Mouse (Mus musculus): ENCODE results near the gene Prickle1.

The Prickle1 gene

DNA sequence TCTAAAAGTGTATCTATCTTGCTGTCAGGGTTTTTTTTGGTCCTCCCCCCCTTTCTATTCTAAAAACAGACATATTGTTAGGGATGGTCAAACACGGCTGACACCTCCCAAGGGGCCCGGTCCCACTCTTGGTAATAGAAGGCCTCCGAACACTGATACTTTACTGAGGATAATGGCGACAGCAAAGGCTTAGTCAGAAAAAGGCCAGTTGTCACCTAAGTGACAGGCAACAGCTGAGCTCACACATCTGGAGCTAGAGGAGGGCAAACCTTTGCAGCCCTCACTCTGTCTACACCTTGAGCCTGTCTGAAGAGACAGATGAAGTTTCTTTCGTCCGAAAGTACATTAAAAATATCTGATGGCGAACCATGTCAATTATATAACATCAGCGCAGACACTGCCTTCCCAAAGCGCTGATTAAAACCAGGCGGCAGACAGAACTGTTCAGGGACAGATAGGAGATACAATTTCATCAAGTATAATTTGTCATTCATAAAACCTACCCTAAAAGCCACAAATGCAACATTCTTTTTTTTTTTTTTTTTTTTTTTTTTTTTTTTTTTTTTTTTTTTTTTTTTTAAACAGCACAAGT, 1.3 kb downstream of the Prickle1 start:
- peak; percentile 63 for DNase-seq

DNA sequence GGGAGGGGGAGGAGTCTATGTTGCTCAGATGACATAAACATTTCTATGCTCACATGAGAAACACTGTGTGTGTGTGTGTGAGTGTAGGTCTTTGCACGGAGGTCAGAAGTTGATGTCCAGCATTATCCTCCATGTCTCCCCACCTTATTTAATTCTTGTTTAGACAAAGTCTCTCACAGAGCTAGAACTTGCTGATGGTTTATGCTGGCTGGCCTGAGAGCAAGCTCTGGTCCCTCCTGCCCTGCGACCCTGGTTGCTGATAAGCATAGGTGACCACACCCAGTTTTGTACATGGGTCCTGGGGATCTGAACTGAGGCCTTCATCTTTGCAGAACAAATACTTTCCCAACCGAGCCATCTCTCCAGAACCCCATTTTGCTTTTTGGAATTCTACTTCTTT, 3.1 kb downstream of the Prickle1 start:
- DNase-seq, result no peak

DNA sequence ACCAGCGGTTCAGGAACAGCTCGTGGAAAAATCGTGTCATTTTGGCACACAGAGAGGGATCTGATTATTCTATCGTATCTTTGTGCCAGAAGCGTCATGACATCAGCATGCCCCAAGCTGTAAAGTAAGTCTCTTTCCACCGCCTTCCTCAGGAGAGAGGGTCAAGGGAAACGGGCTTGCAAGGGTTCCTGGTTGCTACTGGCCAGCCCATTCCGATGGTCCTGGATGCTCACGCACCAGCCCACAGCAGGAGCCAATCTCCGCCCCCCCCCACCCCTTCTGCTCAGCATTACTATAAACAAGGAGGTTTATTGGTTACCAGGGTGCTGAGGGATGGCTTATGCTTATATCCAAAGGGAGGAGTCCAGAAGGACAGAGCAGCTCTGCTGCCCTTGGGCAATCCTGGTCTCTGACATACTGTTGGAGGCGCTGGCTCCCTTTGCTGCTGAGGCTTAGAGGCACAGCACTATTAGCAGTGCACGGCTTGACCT, 3.8 kb downstream of the Prickle1 start:
- DNase-seq, result peak; percentile 80

DNA sequence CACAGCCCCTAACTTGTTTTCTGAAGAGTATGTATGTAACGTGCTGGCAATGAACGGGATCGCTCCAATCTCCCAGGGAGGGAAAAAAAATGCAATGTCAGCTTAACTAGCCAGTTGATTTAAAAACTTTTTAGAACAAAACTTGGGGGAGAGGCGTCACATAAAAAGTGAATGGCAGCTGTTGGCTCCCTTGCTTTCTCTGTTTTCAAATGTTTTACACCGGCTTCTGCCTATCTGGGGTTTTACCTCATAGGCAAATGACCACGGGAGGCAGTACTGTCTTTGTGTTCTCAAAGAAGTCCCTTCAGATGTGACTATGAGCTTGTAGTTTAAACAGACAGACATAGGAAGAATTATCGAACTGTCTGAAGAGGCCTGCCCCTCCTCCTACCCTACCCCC, 4.3 kb downstream of the Prickle1 start:
- DNase-seq, result peak; percentile 47

DNA sequence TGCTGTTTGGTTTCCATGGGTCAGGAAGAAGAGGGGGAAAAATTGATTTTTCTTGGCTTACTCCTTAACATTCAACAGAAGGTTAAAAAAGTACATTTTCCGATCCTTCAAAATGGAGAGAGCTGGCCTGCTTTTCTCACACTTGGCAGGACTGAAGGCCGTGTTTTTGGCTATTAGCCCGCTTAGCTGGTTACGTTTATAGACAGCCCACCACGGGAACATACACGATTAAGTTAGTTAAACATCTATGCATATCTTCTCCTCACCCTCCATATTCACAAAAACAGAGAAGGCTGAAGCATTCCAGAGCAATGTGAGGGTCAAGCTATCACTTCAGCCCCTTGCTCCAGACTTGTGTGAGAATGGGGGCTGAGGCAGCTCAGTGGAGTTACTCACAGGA, 7.3 kb downstream of the Prickle1 start:
- DNase-seq, result no peak

DNA sequence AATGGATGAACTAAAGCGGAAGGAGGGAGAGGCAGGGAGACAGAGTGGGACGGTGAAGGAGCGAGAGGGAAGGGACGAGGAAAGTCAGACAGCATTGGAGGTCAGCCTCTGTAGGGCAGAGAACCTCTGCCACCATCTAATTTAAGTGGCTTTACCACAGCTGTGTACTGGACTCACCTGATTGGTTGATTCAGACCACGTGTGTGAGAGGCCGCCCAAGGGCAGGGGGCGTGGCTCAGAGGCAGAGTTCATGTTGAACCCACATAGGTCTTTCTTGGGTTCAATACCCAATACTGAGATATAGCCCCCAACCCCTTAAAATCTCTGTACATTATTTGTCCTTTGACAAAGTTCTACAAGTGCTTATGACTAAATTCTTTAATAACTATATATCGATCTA, 8.0 kb downstream of the Prickle1 start:
- DNase-seq, result no peak

DNA sequence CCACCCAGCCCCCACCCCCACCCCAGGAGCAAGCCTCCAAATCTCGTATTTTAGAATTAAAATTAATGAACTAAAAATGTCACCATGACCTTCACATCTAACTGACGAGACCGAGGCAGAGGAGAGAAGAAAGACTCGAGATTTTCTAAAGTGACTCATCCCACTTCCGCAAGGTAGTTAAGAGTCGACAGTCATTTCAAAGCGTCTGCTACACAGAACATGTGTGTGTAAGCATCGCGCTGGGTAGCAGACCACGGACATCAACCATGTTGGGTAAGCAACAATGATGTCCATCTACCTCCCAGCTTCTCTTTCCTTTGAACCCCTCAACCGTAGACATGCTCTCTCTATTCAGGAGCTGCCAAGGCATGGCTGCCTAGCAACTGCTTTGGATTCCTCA, 12.6 kb downstream of the Prickle1 start:
- DNase-seq, result no peak

DNA sequence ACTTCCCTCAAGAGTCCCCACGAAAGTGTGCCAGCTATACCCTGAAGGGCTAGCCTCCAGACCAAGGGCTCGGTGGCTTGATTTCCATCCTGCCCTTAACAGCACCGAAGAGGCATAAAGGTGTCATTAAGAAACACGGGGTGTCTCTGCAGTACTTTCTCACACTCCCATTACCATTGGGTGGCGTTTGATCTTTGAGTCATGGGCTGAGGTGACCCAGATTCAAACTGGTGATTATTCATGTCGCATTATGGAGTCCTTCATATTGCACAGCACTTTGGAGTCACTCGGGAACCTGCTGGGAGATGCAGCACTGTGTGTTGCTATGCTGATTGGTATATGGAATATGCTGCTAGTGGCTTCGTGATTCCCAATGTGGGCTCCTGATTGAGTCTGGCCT, 14.0 kb downstream of the Prickle1 start:
- no peak for DNase-seq

DNA sequence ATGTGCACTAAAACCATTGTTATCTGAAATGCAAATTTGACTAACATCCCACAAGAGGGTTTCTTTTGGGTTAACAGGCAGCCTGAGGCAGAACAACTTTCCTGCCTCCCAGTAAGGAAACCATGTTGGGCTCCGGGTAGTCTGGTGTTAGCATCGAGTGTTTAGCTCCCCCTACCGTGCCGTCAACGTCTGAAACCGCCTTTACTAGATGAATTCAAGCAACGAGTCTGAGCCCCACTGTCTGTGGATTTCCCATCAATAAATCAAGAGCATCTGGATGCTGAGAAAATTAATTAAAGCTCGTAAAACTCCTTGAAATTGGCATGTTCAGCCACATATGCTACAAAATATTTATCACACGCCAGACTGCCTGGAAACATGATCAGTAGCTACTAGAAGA, 15.8 kb downstream of the Prickle1 start:
- DNase-seq, result peak; percentile 41

DNA sequence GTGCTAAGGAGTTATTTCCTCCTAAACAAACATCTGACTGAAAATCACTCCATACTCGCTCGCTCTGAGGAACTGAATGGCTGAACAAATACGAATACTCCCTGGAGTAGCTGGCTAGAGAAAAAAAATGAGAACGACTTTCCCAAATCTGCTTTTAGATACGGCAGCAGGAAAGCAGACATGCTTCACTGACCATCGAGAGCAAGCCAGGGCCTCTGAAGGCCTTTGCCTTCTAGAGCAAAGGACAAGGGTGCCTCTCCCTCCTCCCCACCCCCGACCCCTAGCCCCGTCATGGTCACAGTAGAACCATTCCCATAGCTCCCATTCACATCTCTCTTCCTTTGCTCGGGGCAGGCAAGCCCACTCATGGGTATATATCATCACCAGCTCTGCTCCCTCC, 16.6 kb downstream of the Prickle1 start:
- DNase-seq, result no peak

DNA sequence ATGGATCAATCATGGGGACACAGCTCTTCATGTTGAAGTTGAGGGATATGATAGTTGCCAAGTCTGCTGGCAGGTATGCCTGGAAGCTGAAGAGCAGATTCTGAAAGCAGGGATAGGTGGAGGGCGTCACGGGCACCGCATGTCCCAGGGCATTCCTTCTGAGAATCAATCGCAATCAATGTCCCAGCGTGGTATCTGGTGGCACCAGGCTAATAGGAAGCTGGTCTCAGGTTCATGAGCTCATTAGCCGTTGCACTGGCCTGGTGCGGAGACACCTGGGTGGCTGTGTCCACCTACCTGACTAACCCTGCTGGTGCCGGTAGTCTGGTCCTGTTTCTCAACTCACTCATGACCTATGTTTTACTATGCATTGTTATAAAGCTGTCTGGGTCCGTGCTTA, 19.3 kb downstream of the Prickle1 start:
- no peak for DNase-seq

DNA sequence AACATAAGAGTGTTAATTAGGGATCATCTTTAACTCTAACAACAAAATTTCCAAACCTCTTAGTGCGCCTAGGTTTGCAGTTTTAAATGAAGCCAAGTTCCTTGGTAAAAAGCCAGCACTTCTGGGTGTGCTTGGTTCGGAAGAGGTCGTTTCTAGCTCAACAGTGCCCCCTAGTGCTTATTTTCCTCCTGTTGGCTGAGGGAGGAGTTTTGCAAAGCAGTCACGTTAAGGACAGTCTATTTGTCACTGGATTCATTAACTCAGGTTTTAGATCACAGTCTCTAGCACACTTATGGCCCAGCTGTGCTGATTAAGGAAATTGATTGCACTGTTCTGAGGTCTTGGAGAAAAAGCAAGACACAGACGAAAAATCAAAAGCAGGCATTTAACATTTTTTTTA, 19.8 kb downstream of the Prickle1 start:
- DNase-seq, result peak; percentile 88

DNA sequence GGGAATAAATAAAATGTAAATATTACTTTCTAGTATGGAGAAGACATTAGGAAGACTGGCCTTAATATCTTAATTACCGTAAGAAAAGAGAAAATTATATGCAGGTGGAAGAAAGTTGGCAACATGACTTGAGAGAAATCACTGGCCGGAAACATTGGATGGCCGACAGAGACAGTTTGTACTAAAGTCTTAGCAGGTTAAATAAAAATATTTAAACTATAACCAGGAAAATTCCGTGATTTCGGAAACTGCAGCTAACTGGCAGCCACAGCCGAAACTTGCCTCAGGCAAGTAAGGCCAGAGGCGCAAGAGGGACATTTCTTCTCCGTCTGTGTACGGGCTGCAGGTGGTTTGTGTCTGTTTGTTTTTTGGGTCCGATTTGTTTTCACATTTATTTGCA, 22.8 kb downstream of the Prickle1 start:
- DNase-seq, result no peak

DNA sequence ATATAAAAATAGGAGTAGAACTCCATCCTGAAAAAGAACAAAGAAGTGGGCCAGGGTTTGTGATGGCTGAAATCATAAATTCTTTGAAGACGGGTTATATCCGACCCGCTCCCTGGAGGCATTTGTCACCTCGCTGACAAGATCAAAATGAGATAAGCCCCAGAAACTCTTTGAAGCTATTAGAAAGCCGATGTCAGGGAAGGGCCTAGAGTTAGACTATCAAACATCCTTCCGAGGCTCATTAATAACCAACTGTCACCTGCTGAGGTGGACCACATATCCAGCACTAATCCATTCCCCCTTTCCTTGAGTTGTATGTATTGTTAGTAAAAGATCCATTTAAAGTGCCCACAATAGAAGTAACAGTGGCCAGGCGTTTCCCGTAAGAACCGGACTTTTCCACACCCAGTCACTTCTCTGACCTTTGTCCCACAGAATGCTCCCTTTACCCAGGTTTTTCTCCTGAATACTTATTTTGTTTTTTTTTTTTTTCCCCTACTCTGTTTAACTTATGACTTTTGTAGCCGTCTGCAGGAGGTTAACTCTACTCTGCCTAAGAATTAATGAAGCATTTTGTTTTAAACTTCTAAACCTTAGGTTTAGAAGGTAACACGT, 24.7 kb downstream of the Prickle1 start:
- no peak for DNase-seq

DNA sequence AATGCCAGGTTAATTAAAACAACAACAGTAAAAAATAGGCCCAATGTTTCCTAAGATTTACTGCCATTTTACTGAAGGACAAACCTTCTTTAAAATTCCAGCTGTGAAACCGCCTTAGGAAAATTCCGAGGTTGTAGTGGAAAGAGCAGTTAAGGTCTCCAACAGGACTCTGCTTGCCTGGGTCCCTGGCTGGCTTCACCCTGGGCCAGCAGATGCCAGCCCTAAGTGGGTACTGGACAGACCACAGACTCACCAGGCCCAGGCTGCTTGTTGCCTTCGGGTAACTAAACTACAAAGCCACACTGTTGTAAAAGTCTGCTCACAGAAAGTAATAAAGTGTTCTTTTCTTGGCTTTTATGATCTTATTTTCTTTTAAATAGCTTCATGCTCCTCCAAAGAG, 26.8 kb downstream of the Prickle1 start:
- DNase-seq, result no peak

DNA sequence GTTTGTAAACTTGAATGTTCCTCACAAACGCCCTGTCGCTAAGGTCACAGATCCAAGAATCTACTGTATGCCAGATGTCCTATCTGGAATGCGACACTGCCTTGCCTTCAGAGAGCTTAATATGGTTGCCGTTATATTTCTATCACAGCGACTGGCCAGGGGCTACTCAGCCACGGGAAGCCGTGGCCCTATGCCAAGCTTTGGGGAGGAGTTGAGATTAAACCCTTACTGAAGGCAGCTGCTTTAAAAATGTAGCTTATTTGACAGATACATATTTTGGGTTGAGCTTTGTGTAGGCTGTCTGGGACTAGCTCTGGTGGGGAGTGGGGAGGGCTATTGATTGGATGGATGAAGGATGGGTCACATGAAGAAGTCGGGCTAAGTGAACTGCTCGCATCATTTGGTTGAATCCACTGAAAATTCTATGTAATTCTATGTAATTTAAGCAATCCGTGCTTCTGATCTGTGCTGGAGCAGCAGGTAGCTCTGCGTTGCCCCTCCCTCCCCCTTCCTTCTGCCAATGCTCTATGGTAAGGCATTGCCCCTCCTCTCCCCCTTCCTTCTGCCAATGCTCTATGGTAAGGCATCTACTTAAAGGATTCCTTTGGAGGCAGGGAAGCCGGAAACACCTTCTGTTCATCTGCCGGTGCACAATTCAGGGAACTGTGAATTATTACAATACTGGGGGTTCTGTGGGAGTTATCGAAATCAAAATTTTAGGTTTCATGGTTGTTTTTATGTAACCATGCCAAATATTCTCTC, 28.0 kb downstream of the Prickle1 start:
- no peak for DNase-seq

DNA sequence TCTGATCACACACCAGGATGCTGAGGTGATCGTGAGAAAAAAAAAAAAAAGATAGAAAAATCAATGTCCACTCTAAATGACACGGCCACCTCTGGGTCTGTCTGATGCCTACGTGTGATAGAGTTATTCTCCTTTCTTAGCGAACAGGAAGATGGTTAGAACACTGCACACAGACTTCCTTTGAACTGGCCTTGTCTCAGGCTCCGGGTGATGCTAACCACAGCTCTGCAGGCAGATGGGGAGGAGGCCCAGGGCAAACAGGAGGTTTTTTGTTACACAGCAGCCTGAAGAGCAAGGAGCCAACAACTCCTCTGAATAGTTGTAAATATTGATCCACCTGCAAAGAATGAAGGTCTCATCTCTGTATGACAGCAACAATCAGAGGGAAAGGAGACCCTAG, 32.2 kb downstream of the Prickle1 start:
- DNase-seq, result no peak

DNA sequence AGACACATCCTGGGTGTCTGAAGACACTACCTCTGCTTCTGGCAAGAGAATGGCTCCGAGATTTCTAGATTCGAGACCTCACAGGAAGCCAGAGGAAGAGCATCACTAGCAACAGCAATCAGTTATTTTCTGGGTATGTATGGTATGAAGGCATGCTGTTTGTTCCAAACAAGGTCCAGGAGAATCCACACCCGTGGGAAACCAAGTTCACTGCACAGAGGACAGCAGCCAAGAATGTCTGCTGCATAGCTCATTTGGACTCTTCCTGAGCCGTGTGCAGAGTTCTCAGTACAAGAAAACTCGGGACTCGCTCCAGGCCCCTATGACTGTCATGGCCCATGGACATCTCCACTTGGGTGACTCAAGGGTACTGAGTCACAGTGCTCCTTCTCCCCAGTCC, 34.2 kb downstream of the Prickle1 start:
- DNase-seq, result no peak

DNA sequence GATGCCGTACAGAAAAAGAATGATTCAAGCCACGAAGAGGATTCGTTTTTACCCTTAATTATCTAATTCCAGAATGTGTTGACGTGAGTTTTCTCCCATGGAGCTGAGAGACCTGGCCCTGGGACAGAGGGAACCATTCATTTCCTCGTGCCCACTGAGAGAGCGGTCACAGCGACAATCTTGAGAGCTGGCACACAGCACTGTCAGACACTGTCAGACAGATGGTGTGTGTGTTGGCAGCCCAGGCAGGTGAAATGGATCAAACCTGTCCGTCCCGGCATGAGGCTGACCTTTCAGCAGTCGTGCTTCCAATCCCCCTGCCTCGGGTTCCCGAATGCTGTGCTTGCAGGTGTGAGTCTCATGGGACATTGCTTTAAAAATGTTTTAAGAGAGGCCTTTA, 37.3 kb downstream of the Prickle1 start:
- DNase-seq, result no peak

DNA sequence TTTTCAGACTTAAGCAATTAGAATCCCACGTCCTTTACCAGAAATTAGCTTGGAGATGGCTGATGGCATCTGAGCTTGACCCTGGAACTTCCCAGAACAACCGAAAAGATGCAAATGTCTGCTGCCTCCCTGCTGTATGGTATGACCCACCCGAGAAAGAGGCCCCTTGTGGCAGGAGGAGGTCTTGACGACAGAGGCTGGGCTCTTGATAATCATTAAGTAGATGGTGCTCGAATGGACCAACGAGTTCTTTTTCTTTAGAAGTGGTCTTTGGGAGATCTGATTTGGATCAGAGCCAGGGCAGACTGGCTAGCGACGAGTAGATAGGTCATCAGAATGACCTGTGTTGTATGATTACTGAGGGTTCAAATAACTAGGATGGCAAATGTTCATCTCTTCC, 40.0 kb downstream of the Prickle1 start:
- DNase-seq, result no peak

DNA sequence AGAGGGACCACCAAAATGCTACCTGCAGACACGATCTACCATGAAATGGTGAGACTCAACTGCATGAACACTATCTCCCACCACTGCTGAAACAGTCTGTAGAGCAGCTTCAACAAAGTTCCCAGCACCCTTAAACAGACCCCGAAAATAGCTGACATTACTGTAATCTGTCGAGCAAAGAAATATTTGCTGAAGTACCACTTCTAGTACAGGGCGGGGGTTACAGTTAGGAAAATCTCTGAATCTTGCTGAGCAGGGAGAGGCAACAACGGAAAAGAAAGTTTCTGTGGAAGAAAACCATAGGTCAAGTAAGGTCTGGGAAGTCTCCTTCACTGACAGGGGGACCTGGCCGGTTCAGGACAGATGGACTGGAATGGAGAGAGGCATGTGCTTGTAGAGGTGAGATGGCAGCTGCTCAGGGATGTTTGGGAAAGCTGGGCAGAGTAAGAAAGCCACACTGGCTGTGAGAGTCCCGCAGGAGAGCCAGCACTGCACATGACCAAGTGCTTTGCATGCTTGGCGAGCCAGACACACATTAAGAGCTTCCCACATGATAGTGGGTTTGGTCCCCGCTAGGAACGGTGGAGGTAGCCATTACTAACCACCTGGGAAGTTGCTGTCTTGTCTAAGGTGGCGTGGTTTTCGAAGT, 41.4 kb downstream of the Prickle1 start:
- DNase-seq, result no peak

DNA sequence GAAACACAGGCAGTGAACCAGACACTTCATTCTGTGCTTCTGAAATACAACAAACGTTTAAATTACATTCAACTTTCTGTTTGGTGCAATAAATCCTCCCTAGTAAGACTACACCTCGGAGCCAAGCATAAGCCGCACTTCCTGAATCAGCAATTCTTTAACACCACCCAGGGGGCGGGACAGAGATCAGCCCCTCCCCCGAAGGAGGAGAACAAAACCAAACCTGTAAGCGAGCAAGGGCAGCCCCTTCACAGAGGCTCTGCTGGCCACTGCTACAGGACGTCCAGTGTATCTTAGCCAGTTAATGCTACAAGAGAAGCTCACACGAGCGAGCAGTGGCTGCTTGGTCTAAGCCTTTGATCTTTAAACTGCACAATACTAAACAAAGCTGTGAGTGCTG, 43.5 kb downstream of the Prickle1 start:
- peak; percentile 87 for DNase-seq

DNA sequence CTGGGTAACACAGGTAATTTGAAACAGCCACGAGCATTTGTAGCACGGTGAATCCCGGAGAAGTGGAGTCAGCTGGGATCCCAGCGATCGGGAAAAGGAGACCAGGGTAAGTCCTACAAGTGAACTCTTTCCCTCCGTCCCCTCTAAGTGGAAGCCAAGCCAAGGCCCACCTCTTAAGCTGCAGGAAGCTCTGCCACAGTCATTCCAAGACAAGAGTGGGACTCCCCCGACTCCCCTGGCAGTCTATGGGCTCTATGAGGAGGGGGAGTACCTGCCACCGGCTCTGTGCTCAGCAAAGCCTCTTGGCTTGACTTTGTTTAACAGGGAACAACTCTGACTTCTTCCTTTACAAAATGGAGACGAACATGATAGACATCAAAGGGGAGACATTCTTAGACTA, 47.4 kb downstream of the Prickle1 start:
- DNase-seq, result no peak

DNA sequence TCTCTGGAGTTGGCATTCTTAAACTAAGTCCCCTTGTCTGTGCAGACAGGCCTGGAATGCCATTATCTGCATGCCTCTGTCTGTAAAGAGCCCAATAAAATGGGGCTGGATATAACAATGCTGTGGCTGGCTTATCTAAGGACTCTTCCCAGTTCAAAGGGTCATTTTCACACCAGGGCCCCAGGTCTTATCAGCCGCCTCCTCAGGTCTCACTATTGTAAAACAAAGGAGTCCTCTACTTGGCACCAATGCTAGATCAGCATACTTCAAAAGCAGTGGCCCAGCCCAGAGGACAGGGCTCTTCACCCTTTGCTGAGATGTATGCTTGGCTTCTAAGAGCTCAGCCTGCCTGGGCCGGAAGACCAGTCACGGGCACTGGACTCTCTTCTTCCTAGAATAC, 56.3 kb downstream of the Prickle1 start:
- no peak for DNase-seq
